Mouse (Mus musculus) embryonic fibroblast, embryonic 13.5 days (primary cell): ENCODE results near the gene Ahdc1. TPM values are rescaled to one million over a fixed set of nuclear protein-coding genes. Genes with fewer than 3 reads are reported as not detected.

Experiments used
- H3K27ac ChIP-seq: 2 replicates; pipeline ENCODE4 v1.5.1; 2012; ENCODE audit warnings: low read length, control low read depth, inconsistent platforms; ENCODE audit not compliant: insufficient read depth
- H3K4me1 ChIP-seq: 2 replicates; pipeline ENCODE4 v1.6.1; 2011; ENCODE audit warnings: low read length; ENCODE audit not compliant: control insufficient read depth, insufficient read depth
- H3K4me3 ChIP-seq: 2 replicates; pipeline ENCODE4 v1.5.1; 2011; ENCODE audit warnings: mild to moderate bottlenecking, control low read depth, low read length; ENCODE audit not compliant: insufficient read depth
- CTCF ChIP-seq: IDR thresholded peaks from 2 replicates; pipeline ENCODE4 v1.5.1; 2011; ENCODE audit warnings: mild to moderate bottlenecking, control low read depth, low read length, moderate library complexity, borderline replicate concordance; ENCODE audit not compliant: insufficient read depth
- POLR2A ChIP-seq: IDR thresholded peaks from 2 replicates; pipeline ENCODE4 v1.6.1; 2011; ENCODE audit warnings: low read depth, mild to moderate bottlenecking, control low read depth, low read length, moderate library complexity
- polyA plus RNA-seq: library from polyadenylated mRNA; stranded (reverse); fragments of >200 nt; gene quantifications from 2 replicates; pipeline ENCODE4 v1.2.4, GENCODE M21; 2011; ENCODE audit warnings: low read depth; ENCODE audit not compliant: missing spikeins, insufficient read length

Gene Ahdc1
- polyA plus RNA-seq, 1 experiment: 46.0 TPM

DNA sequence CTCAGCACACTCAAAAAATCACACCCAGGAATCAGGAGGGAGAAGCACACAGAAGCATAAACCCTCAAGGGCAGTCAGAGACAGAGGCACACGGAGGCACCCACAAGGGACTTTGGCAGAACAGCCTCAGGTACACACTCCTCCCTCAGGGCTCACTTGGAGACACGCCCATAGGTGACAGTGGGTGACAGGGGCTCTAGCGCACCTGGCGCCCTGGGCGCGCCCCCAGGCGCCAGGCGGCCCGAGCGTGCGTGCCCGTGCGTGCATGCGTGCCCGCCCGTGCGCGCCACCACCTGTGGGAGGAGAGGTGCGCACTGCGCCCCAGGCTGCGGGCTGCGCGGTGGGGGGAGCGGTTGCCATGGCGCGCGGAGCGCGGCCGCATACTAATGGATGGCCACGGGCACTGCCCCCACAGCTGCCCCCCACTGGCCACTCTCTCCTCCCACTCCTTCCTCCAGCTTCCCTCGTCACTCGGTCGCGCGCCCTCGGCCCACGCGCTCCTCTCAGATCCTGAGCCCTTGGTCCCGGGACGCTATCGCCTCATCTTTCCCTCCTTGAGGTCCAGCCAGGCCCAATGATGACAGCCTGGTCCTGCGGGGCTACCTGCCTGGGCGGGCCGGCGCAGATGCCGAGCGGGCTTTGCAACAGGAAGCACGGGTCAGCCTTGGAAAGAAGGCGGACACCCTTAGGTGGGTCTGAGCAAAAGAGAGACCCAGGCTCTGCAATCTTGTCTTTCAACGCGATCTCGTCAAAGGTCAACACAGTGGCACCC lies 74.1 kb downstream of the Ahdc1 start:
- TF ChIP-seq POLR2A: 0 out of 2 replicates have a peak, but pooled peaks have one; percentile 5
- no peak for TF ChIP-seq CTCF
- Histone ChIP-seq H3K4me3 (no peak overlapping the region), H3K27ac (no peak overlapping the region), H3K4me1 (peaks cover 18% of the 10 kb centered on the region)

DNA sequence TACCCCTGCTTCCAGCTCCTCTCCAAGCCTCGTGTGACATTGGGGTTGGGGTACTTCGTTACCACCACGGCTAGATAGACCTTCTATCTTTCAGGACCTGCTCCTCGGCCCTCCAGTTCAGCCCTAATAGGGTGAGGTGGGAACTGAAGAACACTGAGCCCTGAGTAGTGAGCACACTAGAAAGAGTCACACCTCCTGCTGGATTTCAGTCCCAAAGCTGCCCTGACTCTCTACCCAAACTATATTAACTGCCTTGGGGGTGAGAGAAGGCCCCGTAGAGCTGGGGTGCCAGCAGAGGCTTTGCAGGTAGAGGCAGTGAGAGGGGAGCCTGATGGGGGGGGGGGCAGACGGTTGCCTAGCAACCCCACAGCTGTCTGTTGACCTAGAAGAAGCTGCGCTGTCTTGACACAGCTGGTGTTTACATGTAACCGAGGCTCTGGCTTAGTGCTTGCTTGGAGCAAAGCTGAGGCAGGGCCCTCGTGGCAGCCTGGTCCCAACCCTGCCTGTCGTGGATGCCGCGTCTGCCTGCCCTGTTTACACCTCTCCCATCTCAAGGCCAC lies 74.8 kb downstream of the Ahdc1 start:
- H3K27ac ChIP-seq: no peak overlapping the region

DNA sequence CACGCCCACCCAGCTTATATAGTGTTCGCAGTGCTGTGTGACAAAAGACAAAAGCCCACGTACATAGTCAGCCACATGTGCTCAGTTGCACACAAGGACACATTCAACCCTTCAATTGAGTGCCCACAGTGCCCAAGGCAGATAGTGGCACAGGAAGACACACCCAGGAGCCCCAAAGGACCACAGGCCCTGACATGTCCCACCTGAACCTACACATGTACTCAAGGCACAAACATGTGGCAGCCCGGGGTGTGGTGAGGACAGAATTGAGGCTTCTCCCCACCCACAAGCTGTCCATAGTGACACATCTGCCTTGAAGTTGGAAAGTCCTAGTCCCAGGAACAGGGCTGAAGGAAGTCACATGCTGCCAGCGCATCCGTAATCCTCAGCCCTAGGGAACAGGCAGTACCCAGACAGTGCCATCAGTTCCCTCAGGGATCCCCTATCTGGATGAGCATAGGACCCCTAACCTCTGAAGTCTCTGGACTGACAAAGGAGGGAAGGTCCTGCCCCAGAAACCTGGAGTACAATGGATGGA lies 76.2 kb downstream of the Ahdc1 start:
- Histone ChIP-seq H3K4me1 (peaks cover 34% of the 10 kb centered on the region), H3K27ac (peak overlapping the region; percentile 71), H3K4me3 (no peak overlapping the region)
- TF ChIP-seq CTCF (no peak), POLR2A (no peak)

More for the DNA sequence above, 74.8 kb downstream of the Ahdc1 start:
- TF ChIP-seq CTCF: no peak
- H3K4me3 ChIP-seq: no peak overlapping the region
- H3K4me1 ChIP-seq: peaks cover 24% of the 10 kb centered on the region

DNA sequence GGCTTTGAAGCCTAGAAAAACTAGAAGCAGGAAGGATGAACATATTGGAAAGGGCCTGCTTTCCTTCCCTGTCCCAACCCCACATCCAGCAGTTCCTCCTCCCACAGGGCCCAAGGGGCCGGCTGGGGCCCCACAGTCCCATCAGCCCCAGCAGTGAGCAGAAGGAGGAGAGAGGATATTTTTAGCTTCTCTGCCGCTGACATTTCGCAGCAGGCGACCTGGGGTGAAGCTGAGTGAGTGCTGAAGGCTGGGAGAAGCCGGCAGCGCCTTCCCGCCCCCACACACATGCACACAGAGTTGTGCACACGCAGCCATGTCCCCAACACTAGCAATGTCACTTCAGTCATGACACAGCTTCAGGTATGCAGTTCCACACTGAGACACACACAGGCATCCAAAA lies 76.8 kb downstream of the Ahdc1 start:
- Histone ChIP-seq H3K4me3 (no peak overlapping the region), H3K4me1 (peaks cover 35% of the 10 kb centered on the region), H3K27ac (peak overlapping the region; percentile 71)
- TF ChIP-seq CTCF (no peak), POLR2A (no peak)

DNA sequence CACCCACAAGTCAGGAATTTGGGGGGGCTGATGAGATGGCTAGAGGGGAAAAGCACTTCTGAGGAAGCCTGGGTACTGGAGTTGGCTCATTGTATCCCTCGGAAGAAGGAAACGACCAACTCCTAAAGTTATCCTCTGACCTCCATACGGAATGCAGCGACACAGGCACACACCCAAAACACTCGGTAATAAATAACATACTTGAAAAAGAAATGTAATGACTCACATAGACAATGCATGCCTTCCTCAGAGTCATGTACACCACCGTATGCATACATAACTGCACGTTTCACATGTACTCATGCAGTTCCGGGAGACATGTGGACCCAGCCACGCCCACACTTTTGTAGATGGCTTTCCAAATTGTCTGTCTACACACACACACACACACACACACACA lies 78.3 kb downstream of the Ahdc1 start:
- peak overlapping the region; percentile 58 for H3K27ac ChIP-seq
- TF ChIP-seq POLR2A (no peak), CTCF (no peak)
- peaks cover 42% of the 10 kb centered on the region for H3K4me1 ChIP-seq
- no peak overlapping the region for H3K4me3 ChIP-seq

DNA sequence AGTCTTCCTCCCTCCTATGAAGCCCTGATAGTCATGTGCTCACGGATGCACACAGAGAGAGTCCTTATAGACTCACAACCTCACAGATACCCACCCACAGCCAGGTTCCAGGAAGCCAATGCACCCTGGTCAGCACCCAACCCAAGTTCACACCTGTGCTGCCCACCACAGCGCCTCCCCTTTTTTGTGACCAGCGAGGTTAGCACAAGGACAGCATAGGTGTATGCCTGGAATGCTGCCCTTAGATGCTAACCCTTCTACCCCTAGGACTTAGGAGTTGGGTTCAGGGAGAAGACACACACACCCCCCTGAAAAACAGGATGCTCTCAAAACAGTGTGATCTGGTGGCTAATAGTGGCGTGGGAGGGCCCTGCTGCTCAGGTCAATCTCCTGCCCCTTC lies 78.7 kb downstream of the Ahdc1 start:
- Histone ChIP-seq H3K27ac (peak overlapping the region; percentile 41), H3K4me3 (no peak overlapping the region)

DNA sequence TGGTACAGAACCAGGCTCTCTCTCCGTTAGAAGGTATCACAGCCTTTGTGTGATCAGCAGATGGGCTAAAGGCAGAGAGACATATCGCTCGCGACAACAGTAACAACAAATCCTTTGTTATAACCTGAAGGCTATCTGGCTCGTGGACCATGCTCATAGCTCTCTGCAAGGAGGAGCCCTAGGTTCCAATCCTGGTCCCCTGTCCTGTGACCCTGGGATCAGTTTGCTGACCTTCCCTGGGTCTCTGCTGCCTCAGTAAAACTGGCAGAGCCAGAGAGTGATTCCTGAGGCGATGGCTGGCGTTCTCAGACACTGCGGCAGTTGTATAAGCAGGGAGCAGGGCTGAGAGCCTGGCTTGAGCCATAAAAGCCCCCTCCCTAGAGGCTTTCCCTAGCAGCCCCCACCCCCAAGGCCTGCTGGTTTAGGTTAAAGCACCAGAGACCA lies 79.2 kb downstream of the Ahdc1 start:
- Histone ChIP-seq H3K4me3 (no peak overlapping the region), H3K27ac (peak overlapping the region; percentile 58), H3K4me1 (peaks cover 41% of the 10 kb centered on the region)
- TF ChIP-seq POLR2A (no peak), CTCF (no peak)

More for the DNA sequence above, 78.7 kb downstream of the Ahdc1 start:
- H3K4me1 ChIP-seq: peaks cover 39% of the 10 kb centered on the region
- TF ChIP-seq POLR2A (no peak), CTCF (no peak)

DNA sequence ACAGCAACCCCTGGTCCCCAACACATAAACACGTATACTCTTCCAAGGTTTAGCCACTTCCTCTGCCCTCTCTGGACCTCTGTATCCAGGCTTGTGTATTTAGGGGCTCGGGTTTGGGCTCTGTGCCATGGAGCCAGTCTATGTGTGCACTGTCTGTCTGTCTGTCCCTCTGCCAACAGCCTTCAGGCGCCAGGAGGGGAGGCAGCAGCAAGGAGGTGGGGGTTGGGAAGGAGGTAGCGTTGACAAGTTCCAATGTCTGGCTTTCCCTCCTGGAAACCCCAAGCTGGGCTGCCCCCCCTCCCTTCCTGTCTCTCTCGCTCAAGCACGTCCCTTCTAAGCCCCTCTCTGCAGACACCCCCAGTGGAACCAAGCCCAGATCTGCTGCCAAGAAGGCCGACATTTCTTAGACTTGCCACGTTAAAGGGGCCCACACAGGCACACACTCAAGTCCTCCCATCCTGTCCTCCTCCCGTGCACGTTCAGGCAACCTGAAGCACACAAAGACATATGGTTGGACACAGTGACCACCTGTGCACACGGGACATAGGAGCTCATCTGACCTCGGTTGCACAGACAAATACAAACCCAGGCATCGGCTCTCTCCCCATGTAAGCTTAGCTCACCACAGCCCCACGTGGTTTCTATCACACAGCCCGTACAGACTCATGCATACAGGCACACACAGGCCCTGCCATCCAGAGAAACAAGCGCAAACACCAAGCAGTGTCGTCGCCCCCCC lies 79.8 kb downstream of the Ahdc1 start:
- TF ChIP-seq CTCF (no peak), POLR2A (no peak; the same call in 1 of the 2 replicates)
- H3K4me3 ChIP-seq: no peak overlapping the region
- peak overlapping the region; percentile 58 for H3K27ac ChIP-seq

DNA sequence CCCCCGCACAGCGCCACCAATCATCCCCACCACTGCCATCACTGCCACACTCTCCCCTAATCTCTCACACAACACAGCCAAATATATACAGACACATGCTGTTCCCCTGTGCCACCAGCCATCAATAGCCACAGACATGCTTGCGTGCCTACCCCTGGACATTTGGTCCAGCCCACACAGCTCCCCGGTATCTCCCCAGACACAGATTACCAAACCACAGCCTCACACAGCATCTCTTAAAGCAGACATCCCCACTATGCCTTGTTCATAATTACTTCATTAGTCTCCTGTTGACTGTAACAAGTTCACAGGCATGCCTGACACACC lies 80.4 kb downstream of the Ahdc1 start:
- Histone ChIP-seq H3K27ac (peak overlapping the region; percentile 58), H3K4me1 (peaks cover 41% of the 10 kb centered on the region), H3K4me3 (no peak overlapping the region)
- TF ChIP-seq CTCF (no peak), POLR2A (no peak)

More for the DNA sequence above, 79.8 kb downstream of the Ahdc1 start:
- H3K4me1 ChIP-seq: peaks cover 41% of the 10 kb centered on the region
